Mouse (Mus musculus) thymus, adult 2 months (tissue): ENCODE measurements around the gene Pde6d. TPM values are rescaled to one million over a fixed set of nuclear protein-coding genes. Genes with fewer than 3 reads are reported as not detected.

Experiments used
- DNase-seq: peaks from one replicate; pipeline ENCODE4 v3.0.0; 2021
- H3K27ac ChIP-seq: fragments of 200-500 bp; 2 replicates; pipeline ENCODE4 v1.5.1; 2012; ENCODE audit warnings: low read length, control low read depth; ENCODE audit not compliant: control insufficient read depth, insufficient read depth
- H3K27me3 ChIP-seq: fragments of 200-500 bp; 2 replicates; pipeline ENCODE4 v1.6.1; 2012; ENCODE audit warnings: mild to moderate bottlenecking, low read length, moderate library complexity, mixed read lengths; ENCODE audit not compliant: control insufficient read depth, insufficient read depth
- H3K36me3 ChIP-seq: fragments of 200-500 bp; 2 replicates; pipeline ENCODE4 v1.6.1; 2012; ENCODE audit warnings: mild to moderate bottlenecking, low read length, moderate library complexity; ENCODE audit not compliant: control insufficient read depth, insufficient read depth
- H3K4me1 ChIP-seq: fragments of 200-500 bp; replicated peaks from 2 replicates; pipeline ENCODE4 v1.6.1; 2012; ENCODE audit warnings: low read length; ENCODE audit not compliant: control insufficient read depth, insufficient read depth
- H3K4me3 ChIP-seq: fragments of 200-500 bp; 2 replicates; pipeline ENCODE4 v1.5.1; 2012; ENCODE audit warnings: mild to moderate bottlenecking, low read length, control low read depth, moderate library complexity; ENCODE audit not compliant: control insufficient read depth, insufficient read depth
- CTCF ChIP-seq: fragments of 200-500 bp; IDR thresholded peaks from 2 replicates; pipeline ENCODE4 v1.5.1; 2012; ENCODE audit warnings: mild to moderate bottlenecking, control low read depth, low read length, moderate library complexity, borderline replicate concordance; ENCODE audit not compliant: control insufficient read depth, poor library complexity, insufficient read depth; ENCODE audit errors: extremely low read depth
- POLR2A ChIP-seq: fragments of 200-500 bp; IDR thresholded peaks from 2 replicates; pipeline ENCODE4 v1.6.1; 2012; ENCODE audit warnings: mild to moderate bottlenecking, low read length, control low read depth, moderate library complexity; ENCODE audit not compliant: control insufficient read depth, poor library complexity, insufficient read depth; ENCODE audit errors: extremely low read depth
- WGBS: fragments of 180-500 bp; shearing (Covaris S2); methylation state at CpG from one replicate; pipeline ENCODE4 v1.1.7; 2018; 5-methylcytosine and 5-hydroxymethylcytosine counted together
- polyA plus RNA-seq: library from polyadenylated mRNA; depleted of rRNA; stranded (reverse); fragments of >200 nt; gene quantifications from 2 replicates; pipeline ENCODE4 v1.2.3, GENCODE M21; 2012

Gene Pde6d
- polyA plus RNA-seq, 1 experiment, result 23.4 TPM

- Histone ChIP-seq H3K4me3 (no peak overlapping the region), H3K36me3 (no peaks in the 10 kb centered on the region), H3K27ac (no peak overlapping the region), H3K27me3 (no peaks in the 10 kb centered on the region), H3K4me1 (no peaks in the 10 kb centered on the region)
- 63% methylated on average over 10 of the region's 10 CpGs for WGBS
- DNase-seq, result peak; percentile 58
- TF ChIP-seq CTCF (no peak), POLR2A (no peak)
Measured at GRCm38 (mm10) chr1:86618454-86619125, 36.2 kb upstream of the Pde6d start.

DNA sequence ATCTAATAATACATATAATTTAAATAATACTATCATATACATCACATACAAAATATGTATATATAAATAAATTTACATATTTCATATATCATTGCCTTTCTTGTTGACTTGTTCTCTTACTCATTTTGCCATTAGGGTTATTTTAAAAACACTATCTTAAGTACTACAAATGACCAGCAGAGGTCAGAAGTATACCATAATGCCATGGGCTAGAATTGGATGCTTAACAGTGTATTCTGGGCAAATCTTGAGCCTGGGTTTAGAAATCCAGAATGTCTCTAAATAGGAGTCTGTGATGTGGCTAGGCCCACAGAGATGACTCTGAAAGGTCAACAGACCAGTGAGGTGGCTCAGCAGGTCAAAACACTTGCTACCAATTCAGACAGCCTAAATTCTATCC is 31.8 kb upstream of the Pde6d start:
- Histone ChIP-seq H3K27me3 (no peaks in the 10 kb centered on the region), H3K4me1 (no peaks in the 10 kb centered on the region), H3K36me3 (no peaks in the 10 kb centered on the region), H3K27ac (no peak overlapping the region), H3K4me3 (no peak overlapping the region)
- no peak for TF ChIP-seq CTCF
- no peak for TF ChIP-seq POLR2A
- DNase-seq, result no peak

- TF ChIP-seq CTCF (no peak), POLR2A (no peak)
- WGBS, result 87% methylated on average over 1 of the region's 1 CpGs
- no peaks in the 10 kb centered on the region for H3K4me1 ChIP-seq
- H3K27ac ChIP-seq, result no peak overlapping the region
- H3K27me3 ChIP-seq, result no peaks in the 10 kb centered on the region
- H3K36me3 ChIP-seq, result peaks cover 5% of the 10 kb centered on the region; the same call in 1 of the 2 replicates
- no peak overlapping the region for H3K4me3 ChIP-seq
- DNase-seq, result no peak
Measured at GRCm38 (mm10) chr1:86612081-86612480, 29.7 kb upstream of the Pde6d start.

DNA sequence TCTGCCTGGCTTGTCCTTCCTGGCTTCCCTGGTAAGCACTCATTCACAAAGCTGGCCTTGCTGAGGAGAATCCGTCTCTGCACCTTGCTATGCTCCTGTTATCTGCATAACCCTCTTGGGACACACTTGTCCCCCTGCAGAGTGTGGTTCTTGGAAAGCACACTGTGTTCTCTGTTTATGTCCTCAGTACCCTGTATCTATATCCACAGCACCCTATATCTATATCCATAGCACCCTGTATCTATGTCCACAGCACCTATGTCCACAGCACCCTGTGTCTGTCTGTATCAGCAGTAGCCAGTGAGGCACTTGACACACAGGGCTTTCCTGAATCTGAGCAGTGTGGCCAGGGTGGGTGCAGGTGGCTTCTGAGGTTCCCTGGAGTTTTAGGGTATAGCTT is 28.5 kb upstream of the Pde6d start:
- WGBS, result 95% methylated on average over 1 of the region's 1 CpGs
- TF ChIP-seq CTCF (no peak), POLR2A (no peak)
- Histone ChIP-seq H3K27me3 (no peaks in the 10 kb centered on the region), H3K4me1 (no peaks in the 10 kb centered on the region), H3K27ac (no peak overlapping the region), H3K4me3 (no peak overlapping the region), H3K36me3 (peaks cover 13% of the 10 kb centered on the region)
- no peak for DNase-seq

- peaks cover 52% of the 10 kb centered on the region for H3K36me3 ChIP-seq
- no peak for TF ChIP-seq CTCF
- no peak for TF ChIP-seq POLR2A
- DNase-seq, result no peak
- 98% methylated on average over 2 of the region's 2 CpGs for WGBS
- no peak overlapping the region for H3K4me3 ChIP-seq
- no peak overlapping the region for H3K27ac ChIP-seq
- no peaks in the 10 kb centered on the region for H3K4me1 ChIP-seq
- H3K27me3 ChIP-seq, result no peaks in the 10 kb centered on the region
Measured at GRCm38 (mm10) chr1:86600117-86600516, 17.7 kb upstream of the Pde6d start.

- 84% methylated on average over 3 of the region's 3 CpGs for WGBS
- DNase-seq, result peak; percentile 28
- H3K36me3 ChIP-seq, result peaks cover 44% of the 10 kb centered on the region
Measured at GRCm38 (mm10) chr1:86598516-86598915, 16.1 kb upstream of the Pde6d start.

GRCm38 (mm10) chr1:86596512-86596911 is 14.1 kb upstream of the Pde6d start:
- Histone ChIP-seq H3K4me3 (no peak overlapping the region), H3K27me3 (no peaks in the 10 kb centered on the region), H3K27ac (no peak overlapping the region), H3K36me3 (peaks cover 51% of the 10 kb centered on the region), H3K4me1 (no peaks in the 10 kb centered on the region)
- no peak for DNase-seq
- WGBS, result 96% methylated on average over 6 of the region's 6 CpGs
- TF ChIP-seq CTCF, result no peak
- TF ChIP-seq POLR2A, result no peak

More at GRCm38 (mm10) chr1:86598516-86598915, 16.1 kb upstream of the Pde6d start:
- TF ChIP-seq POLR2A (no peak), CTCF (no peak)
- no peak overlapping the region for H3K4me3 ChIP-seq
- no peaks in the 10 kb centered on the region for H3K4me1 ChIP-seq
- no peaks in the 10 kb centered on the region for H3K27me3 ChIP-seq
- no peak overlapping the region for H3K27ac ChIP-seq
